Mouse (Mus musculus) embryonic facial prominence, embryonic 14.5 days (tissue): ENCODE measurements at regions not wholly inside any gene's neighbourhood (a gene's known extent, or its start where the extent isn't known, plus 50 kb on each side); places are given as distances from the start of the nearest gene placed in this dataset.

ENCODE experiments used
- ATAC-seq: fragments of 200-750 bp; cut with Nextera tagmentation; 2 replicates; pipeline ENCODE4 v1.8.0; 2017; ENCODE audit warnings: low read depth, moderate number of reproducible peaks, moderate TSS enrichment
- DNase-seq: peaks from one replicate; pipeline ENCODE4 v3.0.0-alpha.2; 2015; ENCODE audit warnings: low spot score
- H3K27ac ChIP-seq: fragments of 300-500 bp; sonication (generic); replicated peaks from 2 replicates; pipeline ENCODE4 v1.5.1; 2014; ENCODE audit warnings: low read depth, mild to moderate bottlenecking, low read length, moderate library complexity
- H3K27me3 ChIP-seq: fragments of 300-500 bp; sonication (generic); replicated peaks from 2 replicates; pipeline ENCODE4 v1.6.1; 2014; ENCODE audit warnings: low read length; ENCODE audit not compliant: control insufficient read depth, insufficient read depth
- H3K36me3 ChIP-seq: fragments of 300-500 bp; sonication (generic); 2 replicates; pipeline ENCODE4 v1.6.1; 2014; ENCODE audit warnings: low read length, mixed read lengths; ENCODE audit not compliant: control insufficient read depth, insufficient read depth
- H3K4me1 ChIP-seq: fragments of 300-500 bp; sonication (generic); 2 replicates; pipeline ENCODE4 v1.6.1; 2014; ENCODE audit warnings: antibody characterized with exemption, low read length; ENCODE audit not compliant: control insufficient read depth, insufficient read depth
- H3K4me2 ChIP-seq: fragments of 300-500 bp; sonication (generic); 2 replicates; pipeline ENCODE4 v1.6.1; 2014; ENCODE audit warnings: low read depth, mild to moderate bottlenecking, low read length, moderate library complexity, mixed read lengths
- H3K4me3 ChIP-seq: fragments of 300-500 bp; sonication (generic); 2 replicates; pipeline ENCODE4 v1.5.1; 2014; ENCODE audit warnings: low read depth, mild to moderate bottlenecking, low read length
- H3K9ac ChIP-seq: fragments of 300-500 bp; sonication (generic); 2 replicates; pipeline ENCODE4 v1.6.1; 2014; ENCODE audit warnings: low read depth, mild to moderate bottlenecking, low read length, moderate library complexity, mixed read lengths
- H3K9me3 ChIP-seq: fragments of 300-500 bp; sonication (generic); 2 replicates; pipeline ENCODE4 v1.6.1; 2016; ENCODE audit warnings: low read length; ENCODE audit not compliant: control insufficient read depth
- WGBS: fragments of 180-500 bp; shearing (Covaris S2); extraction: QIAGEN DNeasy Blood & Tissue Kit; methylation state at CpG from one replicate; pipeline ENCODE4 v1.1.7; 2014; 5-methylcytosine and 5-hydroxymethylcytosine counted together

GRCm38 (mm10) chr1:73389174-73389573 is 373.5 kb upstream of the Tnp1 start:
- Histone ChIP-seq H3K9me3 (no peaks in the 10 kb centered on the region), H3K4me3 (no peak overlapping the region), H3K4me1 (peaks cover 2% of the 10 kb centered on the region; the same call in 1 of the 2 replicates), H3K27ac (no peak overlapping the region), H3K36me3 (no peaks in the 10 kb centered on the region), H3K9ac (no peak overlapping the region), H3K27me3 (no peaks in the 10 kb centered on the region), H3K4me2 (no peak overlapping the region)
- ATAC-seq (no peak), DNase-seq (no peak)
- 68% methylated on average over 3 of the region's 3 CpGs for WGBS

- Histone ChIP-seq H3K9me3 (no peaks in the 10 kb centered on the region), H3K4me3 (no peak overlapping the region), H3K27me3 (no peaks in the 10 kb centered on the region), H3K9ac (no peak overlapping the region), H3K27ac (no peak overlapping the region), H3K36me3 (no peaks in the 10 kb centered on the region), H3K4me1 (0 out of 2 replicates have a peak, but pooled peaks cover 7% of the 10 kb centered on the region), H3K4me2 (no peak overlapping the region)
- 67% methylated on average over 9 of the region's 9 CpGs for WGBS
- DNase-seq: no peak
- ATAC-seq: no peak
These were observed 365.9 kb upstream of the Tnp1 start for GRCm38 (mm10) chr1:73381578-73381977.

DNA sequence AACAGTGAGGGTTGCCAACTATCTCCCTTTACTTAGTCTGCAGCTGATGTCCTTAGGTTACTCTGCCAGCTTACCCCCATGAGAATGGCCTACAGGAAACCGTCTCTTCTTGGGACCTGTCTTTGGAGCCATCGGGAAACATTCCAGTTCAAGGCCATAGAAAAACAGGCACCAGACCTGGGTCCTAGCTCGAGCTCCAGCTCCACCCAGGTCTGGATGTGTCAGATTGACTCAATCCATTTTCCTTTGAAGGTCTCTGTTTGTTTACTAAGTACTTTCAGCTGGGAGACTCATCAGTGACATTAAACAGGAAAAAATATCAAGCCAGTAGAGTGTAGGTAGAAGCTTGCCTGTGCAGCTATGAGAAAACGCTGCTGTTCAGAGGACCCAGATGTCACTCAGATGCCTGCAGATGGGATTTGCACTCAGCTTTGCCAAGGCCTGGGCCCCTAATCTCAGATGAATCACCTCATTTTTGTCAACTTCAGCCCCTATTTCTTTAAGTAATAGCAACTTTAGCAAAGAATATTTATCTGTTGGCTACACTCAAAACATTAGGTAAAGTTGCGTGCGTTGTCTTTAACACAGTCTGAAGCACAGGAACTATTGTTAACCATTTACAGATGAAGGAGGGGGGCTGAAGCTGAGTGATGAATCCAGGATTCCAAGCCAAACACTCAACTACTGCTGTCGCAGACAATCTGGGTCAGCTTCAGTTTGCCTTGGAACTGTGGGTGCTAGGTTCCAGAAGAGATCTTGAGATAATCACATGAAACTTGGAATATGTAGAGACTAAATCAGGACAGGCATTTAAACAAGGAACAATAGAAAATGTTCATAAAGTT is 359.0 kb upstream of the Tnp1 start:
- Histone ChIP-seq H3K4me2 (no peak overlapping the region), H3K27ac (no peak overlapping the region), H3K36me3 (no peaks in the 10 kb centered on the region), H3K27me3 (no peaks in the 10 kb centered on the region), H3K9ac (no peak overlapping the region), H3K9me3 (no peaks in the 10 kb centered on the region), H3K4me1 (0 out of 2 replicates have a peak, but pooled peaks cover 2% of the 10 kb centered on the region), H3K4me3 (no peak overlapping the region)
- no peak for DNase-seq
- no peak for ATAC-seq
- WGBS: 66% methylated on average over 7 of the region's 7 CpGs

DNA sequence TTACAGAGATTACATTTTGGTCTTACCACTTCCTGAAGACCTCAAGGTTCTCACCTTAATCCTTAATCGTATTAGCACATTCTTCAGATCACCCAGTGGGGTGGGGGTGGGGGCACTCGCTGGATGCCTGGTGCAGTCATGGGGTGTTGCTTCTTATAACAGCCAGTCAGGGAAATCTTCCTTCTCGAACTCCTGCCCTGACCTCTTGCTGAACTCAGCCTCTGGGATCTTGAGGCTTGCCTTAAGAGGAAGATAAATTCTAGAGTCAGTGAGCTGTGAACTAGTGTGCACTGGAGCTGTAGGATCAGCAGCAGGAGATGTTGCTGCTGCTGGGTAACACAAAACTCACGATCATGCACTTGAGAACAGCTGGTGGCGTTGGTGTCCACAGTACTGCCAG is 352.5 kb upstream of the Tnp1 start:
- peaks cover 20% of the 10 kb centered on the region for H3K4me1 ChIP-seq
- H3K27ac ChIP-seq: no peak overlapping the region
- 64% methylated on average over 5 of the region's 5 CpGs for WGBS
- peak; percentile 27; the same call in 1 of the 2 replicates for ATAC-seq
- H3K9ac ChIP-seq: no peak overlapping the region
- H3K36me3 ChIP-seq: no peaks in the 10 kb centered on the region
- H3K9me3 ChIP-seq: no peaks in the 10 kb centered on the region
- no peak overlapping the region for H3K4me3 ChIP-seq
- H3K4me2 ChIP-seq: no peak overlapping the region
- DNase-seq: no peak
- H3K27me3 ChIP-seq: no peaks in the 10 kb centered on the region

DNA sequence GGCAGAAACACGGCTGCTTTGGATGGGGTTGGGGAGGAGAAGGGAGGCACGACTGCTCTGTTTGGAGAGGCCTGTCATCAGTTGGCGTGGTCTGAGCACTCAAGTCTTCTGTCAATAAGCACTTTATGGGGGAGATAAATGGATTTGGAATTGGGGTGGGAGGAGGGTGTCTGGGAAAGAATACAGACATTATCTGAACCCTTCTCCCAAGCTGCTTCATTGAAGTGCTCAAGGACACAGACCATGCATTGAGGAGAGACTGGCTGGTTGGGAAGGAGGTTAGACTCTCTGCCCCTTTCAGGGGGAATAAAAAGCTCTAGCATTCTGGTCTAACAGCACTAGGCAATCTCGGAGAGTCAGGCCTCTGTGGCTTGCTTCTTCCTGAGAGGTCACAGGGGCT is 350.1 kb upstream of the Tnp1 start:
- no peak for DNase-seq
- Histone ChIP-seq H3K4me1 (peaks cover 40% of the 10 kb centered on the region), H3K9me3 (no peaks in the 10 kb centered on the region), H3K27me3 (no peaks in the 10 kb centered on the region), H3K4me2 (no peak overlapping the region), H3K27ac (no peak overlapping the region), H3K36me3 (no peaks in the 10 kb centered on the region), H3K4me3 (no peak overlapping the region), H3K9ac (no peak overlapping the region)
- 56% methylated on average over 4 of the region's 4 CpGs for WGBS
- ATAC-seq: no peak

DNA sequence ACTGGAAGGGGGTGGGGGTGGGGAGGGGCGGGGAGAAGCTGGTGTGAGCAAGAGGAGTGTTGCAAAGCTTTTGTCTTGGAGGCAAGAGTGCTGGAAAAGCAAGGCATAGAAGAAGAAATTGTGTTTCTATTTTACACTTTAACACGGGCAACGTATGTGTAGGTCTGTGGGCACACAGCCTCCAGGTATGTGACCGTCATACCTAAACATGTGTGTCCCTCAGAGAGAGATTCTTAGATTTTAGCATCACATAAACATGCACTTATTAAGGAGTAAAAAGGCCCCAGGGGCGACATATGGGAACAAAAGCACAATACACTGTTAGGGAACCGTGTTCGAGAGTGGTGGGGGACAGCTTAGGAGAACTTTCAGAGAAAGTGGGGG is 348.6 kb upstream of the Tnp1 start:
- Histone ChIP-seq H3K9ac (no peak overlapping the region), H3K36me3 (no peaks in the 10 kb centered on the region), H3K27ac (peak overlapping the region; percentile 81), H3K9me3 (no peaks in the 10 kb centered on the region), H3K4me1 (peaks cover 40% of the 10 kb centered on the region), H3K4me2 (no peak overlapping the region), H3K4me3 (no peak overlapping the region), H3K27me3 (no peaks in the 10 kb centered on the region)
- no peak for DNase-seq
- no peak for ATAC-seq
- WGBS: 56% methylated on average over 7 of the region's 7 CpGs

- H3K4me2 ChIP-seq: peak overlapping the region; percentile 37
- H3K36me3 ChIP-seq: no peaks in the 10 kb centered on the region
- H3K4me1 ChIP-seq: peaks cover 40% of the 10 kb centered on the region
- DNase-seq (peak; percentile 89), ATAC-seq (peak; percentile 79)
- H3K4me3 ChIP-seq: no peak overlapping the region
- peak overlapping the region; percentile 26 for H3K9ac ChIP-seq
- peak overlapping the region; percentile 81 for H3K27ac ChIP-seq
- no peaks in the 10 kb centered on the region for H3K27me3 ChIP-seq
- H3K9me3 ChIP-seq: no peaks in the 10 kb centered on the region
- under 1% methylated on average over 7 of the region's 7 CpGs for WGBS
These were observed 348.0 kb upstream of the Tnp1 start for GRCm38 (mm10) chr1:73363549-73364299.

- H3K27ac ChIP-seq: peak overlapping the region; percentile 81
- H3K36me3 ChIP-seq: no peaks in the 10 kb centered on the region
- ATAC-seq: peak; percentile 77
- H3K4me2 ChIP-seq: no peak overlapping the region
- H3K4me1 ChIP-seq: peaks cover 35% of the 10 kb centered on the region
- WGBS: 55% methylated on average over 1 of the region's 1 CpGs
- H3K4me3 ChIP-seq: no peak overlapping the region
- no peak overlapping the region for H3K9ac ChIP-seq
- no peaks in the 10 kb centered on the region for H3K9me3 ChIP-seq
- peak; percentile 93 for DNase-seq
- no peaks in the 10 kb centered on the region for H3K27me3 ChIP-seq
These were observed 346.4 kb upstream of the Tnp1 start for GRCm38 (mm10) chr1:73362122-73362521.
